Mouse (Mus musculus) ES-Bruce4 (cell line): ENCODE data around the gene Eif4g3. TPM values are rescaled to one million over a fixed set of nuclear protein-coding genes. Genes with fewer than 3 reads are reported as not detected.

Source experiments
- H3K27ac ChIP-seq: 2 replicates; pipeline ENCODE4 v1.5.1; 2012; ENCODE audit warnings: low read length, inconsistent platforms; ENCODE audit not compliant: insufficient read depth
- H3K27me3 ChIP-seq: 2 replicates; pipeline ENCODE4 v1.6.1; 2012; ENCODE audit warnings: mild to moderate bottlenecking, low read length, inconsistent platforms; ENCODE audit not compliant: control insufficient read depth, poor library complexity, insufficient read depth, severe bottlenecking
- H3K36me3 ChIP-seq: 2 replicates; pipeline ENCODE4 v1.6.1; 2012; ENCODE audit warnings: inconsistent platforms, mild to moderate bottlenecking, low read length, moderate library complexity; ENCODE audit not compliant: control insufficient read depth, poor library complexity, insufficient read depth, severe bottlenecking
- H3K4me1 ChIP-seq: one replicate; pipeline ENCODE4 v1.8.1; 2011; ENCODE audit warnings: low read length; ENCODE audit not compliant: control insufficient read depth, insufficient read depth
- H3K4me3 ChIP-seq: 2 replicates; pipeline ENCODE4 v1.5.1; 2011; ENCODE audit warnings: low read depth, mild to moderate bottlenecking, low read length
- H3K9ac ChIP-seq: 2 replicates; pipeline ENCODE4 v1.6.1; 2012; ENCODE audit warnings: low read depth, mild to moderate bottlenecking, inconsistent platforms; ENCODE audit not compliant: poor library complexity, severe bottlenecking
- H3K9me3 ChIP-seq: replicated peaks from 2 replicates; pipeline ENCODE4 v1.6.1; 2012; ENCODE audit warnings: mild to moderate bottlenecking, low read length, inconsistent platforms; ENCODE audit not compliant: control insufficient read depth, poor library complexity, insufficient read depth, severe bottlenecking
- CTCF ChIP-seq: IDR thresholded peaks from one replicate; pipeline ENCODE4 v1.8.1; 2011; ENCODE audit warnings: low read depth, low read length
- EP300 ChIP-seq: IDR thresholded peaks from 2 replicates; pipeline ENCODE4 v1.6.1; 2011; ENCODE audit warnings: low read depth, low read length; ENCODE audit not compliant: insufficient read depth
- POLR2A ChIP-seq: IDR thresholded peaks from one replicate; pipeline ENCODE4 v1.8.1; 2011; ENCODE audit warnings: low read length; ENCODE audit not compliant: insufficient read depth
- polyA plus RNA-seq: library from polyadenylated mRNA; stranded (reverse); fragments of >200 nt; gene quantifications from 2 replicates; pipeline ENCODE4 v1.2.4, GENCODE M21; 2011; ENCODE audit warnings: low read depth; ENCODE audit not compliant: missing spikeins, insufficient read depth, insufficient read length

Eif4g3 gene
- polyA plus RNA-seq, 1 experiment, result 71.7 TPM

GRCm38 (mm10) chr4:138073086-138073485 is 80.3 kb downstream of the Eif4g3 start:
- no peaks in the 10 kb centered on the region for H3K36me3 ChIP-seq

GRCm38 (mm10) chr4:138073531-138073930 is 80.7 kb downstream of the Eif4g3 start:
- Histone ChIP-seq H3K27ac (no peak overlapping the region), H3K9ac (no peak overlapping the region), H3K4me3 (no peak overlapping the region), H3K27me3 (no peaks in the 10 kb centered on the region), H3K4me1 (no peaks in the 10 kb centered on the region), H3K9me3 (no peaks in the 10 kb centered on the region), H3K36me3 (no peaks in the 10 kb centered on the region)
- TF ChIP-seq EP300 (no peak), CTCF (no peak), POLR2A (no peak)

More at GRCm38 (mm10) chr4:138073086-138073485, 80.3 kb downstream of the Eif4g3 start:
- Histone ChIP-seq H3K27ac (no peak overlapping the region), H3K4me3 (no peak overlapping the region), H3K9me3 (no peaks in the 10 kb centered on the region), H3K4me1 (no peaks in the 10 kb centered on the region), H3K9ac (no peak overlapping the region), H3K27me3 (no peaks in the 10 kb centered on the region)
- TF ChIP-seq CTCF (no peak), POLR2A (no peak), EP300 (no peak)

GRCm38 (mm10) chr4:138074896-138075584 is 82.2 kb downstream of the Eif4g3 start:
- Histone ChIP-seq H3K27ac (no peak overlapping the region), H3K36me3 (no peaks in the 10 kb centered on the region), H3K4me3 (no peak overlapping the region), H3K27me3 (no peaks in the 10 kb centered on the region), H3K9me3 (no peaks in the 10 kb centered on the region), H3K4me1 (no peaks in the 10 kb centered on the region), H3K9ac (no peak overlapping the region)
- TF ChIP-seq EP300 (no peak), CTCF (no peak), POLR2A (no peak)

DNA sequence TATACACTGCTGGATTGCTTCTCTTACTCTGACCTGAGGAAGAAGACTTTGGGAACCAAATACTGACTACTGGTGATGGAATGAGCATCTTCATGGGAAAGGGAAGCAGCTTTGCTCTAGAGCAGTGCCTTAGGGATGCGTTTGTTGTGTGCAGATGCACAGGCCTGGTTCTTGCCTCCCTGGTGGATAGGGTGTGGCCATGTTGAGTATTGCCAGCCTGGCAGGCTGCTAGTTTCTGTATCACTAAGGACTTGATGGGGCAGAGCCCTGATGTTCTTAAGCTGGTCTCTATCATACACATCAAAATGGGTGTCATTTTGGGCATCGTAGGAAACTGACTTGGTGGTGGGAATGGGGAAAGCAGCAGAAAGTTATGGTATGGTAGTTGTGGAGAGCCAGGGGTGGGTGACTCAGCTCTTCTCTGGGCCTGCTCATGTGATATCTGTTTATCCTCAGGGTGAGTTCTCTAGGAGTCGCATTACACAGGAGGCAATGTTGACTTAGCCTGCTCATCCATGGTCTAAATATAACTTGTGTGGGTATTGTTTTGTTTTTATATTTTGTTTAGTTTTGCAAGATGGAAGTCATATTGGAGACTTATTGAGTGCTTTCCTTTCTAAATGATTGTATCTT is 85.0 kb downstream of the Eif4g3 start:
- no peak for TF ChIP-seq CTCF
- TF ChIP-seq EP300, result no peak
- TF ChIP-seq POLR2A, result no peak
- Histone ChIP-seq H3K27ac (no peak overlapping the region), H3K4me3 (no peak overlapping the region), H3K4me1 (no peaks in the 10 kb centered on the region), H3K27me3 (no peaks in the 10 kb centered on the region), H3K9me3 (no peaks in the 10 kb centered on the region), H3K9ac (no peak overlapping the region), H3K36me3 (no peaks in the 10 kb centered on the region)

- Histone ChIP-seq H3K9me3 (no peaks in the 10 kb centered on the region), H3K9ac (no peak overlapping the region), H3K4me1 (no peaks in the 10 kb centered on the region), H3K27me3 (no peaks in the 10 kb centered on the region), H3K4me3 (no peak overlapping the region), H3K36me3 (no peaks in the 10 kb centered on the region), H3K27ac (no peak overlapping the region)
- TF ChIP-seq CTCF, result no peak
- no peak for TF ChIP-seq EP300
- no peak for TF ChIP-seq POLR2A
These were observed 86.4 kb downstream of the Eif4g3 start for GRCm38 (mm10) chr4:138079234-138079633.

DNA sequence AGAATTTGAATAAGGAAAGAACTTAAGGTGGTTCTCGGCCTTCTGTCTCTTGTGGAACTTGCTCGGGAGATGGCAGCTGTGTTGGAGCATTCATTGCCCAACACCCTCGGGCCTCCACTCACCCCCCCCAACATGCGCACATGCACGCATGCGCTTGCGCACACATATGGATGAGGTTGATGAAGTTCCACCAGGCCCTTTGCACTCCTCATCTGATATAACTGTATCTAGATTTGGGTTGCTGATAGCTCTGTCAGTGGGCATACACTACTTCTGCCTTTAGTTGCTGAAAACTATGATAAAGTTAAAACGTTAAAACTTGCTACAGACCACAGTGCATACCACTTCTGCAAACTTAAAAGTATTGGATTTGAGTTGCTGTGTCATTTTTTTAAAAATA is 89.6 kb downstream of the Eif4g3 start:
- no peaks in the 10 kb centered on the region for H3K9me3 ChIP-seq
- no peaks in the 10 kb centered on the region for H3K27me3 ChIP-seq
- H3K36me3 ChIP-seq, result no peaks in the 10 kb centered on the region
- no peak overlapping the region for H3K27ac ChIP-seq
- H3K4me3 ChIP-seq, result no peak overlapping the region
- no peaks in the 10 kb centered on the region for H3K4me1 ChIP-seq
- TF ChIP-seq POLR2A (no peak), CTCF (no peak), EP300 (no peak)
- H3K9ac ChIP-seq, result no peak overlapping the region
